Mouse (Mus musculus): ENCODE results near the gene BC107364.

DNA sequence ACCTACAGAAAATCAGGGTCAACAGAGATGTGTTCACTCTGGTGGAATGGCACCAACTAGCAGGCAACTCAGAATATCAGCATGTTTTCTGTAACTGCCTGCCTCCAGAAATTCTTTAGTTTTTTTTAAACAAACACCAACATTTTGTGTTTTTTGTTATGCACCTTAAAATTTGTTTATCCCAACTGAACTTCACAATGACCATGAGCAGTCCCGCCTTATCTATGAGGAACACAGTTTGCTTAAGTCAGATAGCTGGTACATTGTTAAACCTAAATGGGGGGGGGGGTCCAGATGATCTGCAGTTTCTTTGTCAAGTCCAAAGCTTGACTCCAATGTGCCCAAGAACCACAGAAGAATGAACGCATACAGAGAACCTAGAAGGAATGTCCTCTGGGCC is 36.0 kb downstream of the BC107364 start:
- no peak for TF ChIP-seq CTCF (IDR thresholded peaks at IDR 0.05; ENCODE audit: borderline replicate concordance, control insufficient read depth, extremely low read depth, insufficient read depth, low read length, poor library complexity)
- TF ChIP-seq POLR2A (IDR thresholded peaks at IDR 0.05; ENCODE audit: control insufficient read depth, extremely low read depth, insufficient read depth, low read length, poor library complexity): no peak

Data from thymus, adult 2 months (tissue).